Mouse (Mus musculus) megakaryocyte, embryonic 14.5 days (primary cell): ENCODE measurements around the gene Tor3a.

ENCODE experiments used
- FLI1 ChIP-seq: IDR thresholded peaks from 2 replicates; pipeline ENCODE4 v1.6.1; 2012; ENCODE audit warnings: low read length, inconsistent platforms, mixed read lengths
- GATA1 ChIP-seq: IDR thresholded peaks from 3 replicates; pipeline ENCODE4 v1.6.1; 2012; ENCODE audit warnings: mixed read lengths, low read length, inconsistent platforms, borderline replicate concordance

- TF ChIP-seq GATA1 (no peak), FLI1 (no peak)
These were observed 8.4 kb downstream of the Tor3a start for GRCm38 (mm10) chr1:156665777-156666176.
